Mouse (Mus musculus): ENCODE data around the gene Fbxw7. TPM values are rescaled to one million over a fixed set of nuclear protein-coding genes. Genes with fewer than 3 reads are reported as not detected.

Gene Fbxw7
- polyA plus RNA-seq, 1 experiment from 2014 or later: 7.8 TPM

DNA sequence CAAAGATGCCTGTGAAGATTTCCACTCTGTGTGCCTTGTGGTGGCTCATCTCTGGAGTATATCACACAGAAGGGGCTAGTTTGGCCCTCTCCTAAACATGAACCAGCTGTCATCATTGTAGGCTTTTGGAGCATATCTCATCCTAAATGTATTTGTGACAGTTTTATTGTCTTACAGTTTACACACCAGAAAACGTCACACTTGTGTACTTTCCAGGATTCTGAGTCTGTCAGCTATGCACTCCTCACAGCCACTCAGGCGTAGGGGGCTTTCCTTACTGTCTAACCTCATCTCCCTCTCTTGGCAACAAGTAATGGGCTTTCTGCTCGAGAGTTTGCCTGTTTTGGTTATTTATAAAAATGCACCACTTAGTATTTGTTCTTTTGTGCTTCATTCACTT lies 50.6 kb downstream of the Fbxw7 start:
- Histone ChIP-seq H3K4me1 (ENCODE audit: control insufficient read depth, insufficient read depth, low read length) (peaks cover 12% of the 10 kb centered on the region), H3K4me3 (ENCODE audit: low read length) (no peak overlapping the region), H3K27me3 (replicated peaks; ENCODE audit: control insufficient read depth, insufficient read depth, low read length) (no peaks in the 10 kb centered on the region), H3K36me3 (ENCODE audit: control insufficient read depth, insufficient read depth, low read length) (no peaks in the 10 kb centered on the region), H3K9ac (ENCODE audit: low read depth, low read length) (no peak overlapping the region), H3K4me2 (ENCODE audit: low read depth, low read length) (no peak overlapping the region), H3K27ac (ENCODE audit: low read length) (no peak overlapping the region), H3K9me3 (ENCODE audit: control insufficient read depth, low read length) (no peaks in the 10 kb centered on the region)
- 47% methylated on average over 3 of the region's 3 CpGs for WGBS
- ATAC-seq: no peak

GRCm38 (mm10) chr3:84866866-84867265 lies 51.8 kb downstream of the Fbxw7 start:
- ATAC-seq: peak; percentile 42; the same call in 1 of the 2 replicates
- H3K4me1 ChIP-seq (ENCODE audit: control insufficient read depth, insufficient read depth, low read length): peaks cover 12% of the 10 kb centered on the region
- 52% methylated on average over 4 of the region's 4 CpGs for WGBS
- no peak overlapping the region for H3K4me2 ChIP-seq (ENCODE audit: low read depth, low read length)
- H3K27ac ChIP-seq (ENCODE audit: low read length): no peak overlapping the region
- no peak overlapping the region for H3K4me3 ChIP-seq (ENCODE audit: low read length)
- no peaks in the 10 kb centered on the region for H3K36me3 ChIP-seq (ENCODE audit: control insufficient read depth, insufficient read depth, low read length)
- no peaks in the 10 kb centered on the region for H3K27me3 ChIP-seq (replicated peaks; ENCODE audit: control insufficient read depth, insufficient read depth, low read length)
- H3K9ac ChIP-seq (ENCODE audit: low read depth, low read length): no peak overlapping the region
- no peaks in the 10 kb centered on the region for H3K9me3 ChIP-seq (ENCODE audit: control insufficient read depth, low read length)

- H3K4me2 ChIP-seq (ENCODE audit: low read depth, low read length): no peak overlapping the region
- peaks cover 12% of the 10 kb centered on the region for H3K4me1 ChIP-seq (ENCODE audit: control insufficient read depth, insufficient read depth, low read length)
- H3K9ac ChIP-seq (ENCODE audit: low read depth, low read length): no peak overlapping the region
- H3K27ac ChIP-seq (ENCODE audit: low read length): no peak overlapping the region
- peak; percentile 78 for ATAC-seq
- no peaks in the 10 kb centered on the region for H3K36me3 ChIP-seq (ENCODE audit: control insufficient read depth, insufficient read depth, low read length)
- no peak overlapping the region for H3K4me3 ChIP-seq (ENCODE audit: low read length)
- WGBS: 48% methylated on average over 1 of the region's 1 CpGs
- no peaks in the 10 kb centered on the region for H3K9me3 ChIP-seq (ENCODE audit: control insufficient read depth, low read length)
- no peaks in the 10 kb centered on the region for H3K27me3 ChIP-seq (replicated peaks; ENCODE audit: control insufficient read depth, insufficient read depth, low read length)
Measured at GRCm38 (mm10) chr3:84867434-84867975, 52.4 kb downstream of the Fbxw7 start.

GRCm38 (mm10) chr3:84867991-84868390 lies 52.9 kb downstream of the Fbxw7 start:
- Histone ChIP-seq H3K9ac (ENCODE audit: low read depth, low read length) (no peak overlapping the region), H3K27ac (ENCODE audit: low read length) (no peak overlapping the region), H3K4me2 (ENCODE audit: low read depth, low read length) (no peak overlapping the region), H3K9me3 (ENCODE audit: control insufficient read depth, low read length) (no peaks in the 10 kb centered on the region), H3K27me3 (replicated peaks; ENCODE audit: control insufficient read depth, insufficient read depth, low read length) (no peaks in the 10 kb centered on the region), H3K4me1 (ENCODE audit: control insufficient read depth, insufficient read depth, low read length) (peaks cover 12% of the 10 kb centered on the region), H3K36me3 (ENCODE audit: control insufficient read depth, insufficient read depth, low read length) (no peaks in the 10 kb centered on the region), H3K4me3 (ENCODE audit: low read length) (no peak overlapping the region)
- 21% methylated on average over 1 of the region's 1 CpGs for WGBS
- ATAC-seq: no peak

DNA sequence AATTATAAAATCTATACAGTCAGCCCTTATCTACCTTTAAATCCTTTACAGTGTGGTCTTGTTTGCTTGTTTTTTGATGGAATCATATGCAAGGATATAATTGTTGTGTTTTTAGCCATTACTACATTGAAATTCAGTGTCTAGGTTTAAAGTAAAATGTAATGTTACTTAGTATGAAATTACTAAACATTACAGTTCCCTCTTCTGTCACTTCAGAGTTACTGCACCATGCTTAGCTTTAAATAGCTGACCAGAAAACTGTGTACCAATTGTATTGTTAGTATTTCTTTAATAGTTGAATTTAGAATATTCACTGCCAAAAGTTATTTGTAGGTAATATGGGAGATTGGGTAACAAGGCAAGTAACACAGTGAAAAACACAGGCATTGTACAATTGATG lies 55.1 kb downstream of the Fbxw7 start:
- Histone ChIP-seq H3K4me2 (ENCODE audit: low read depth, low read length) (no peak overlapping the region), H3K4me1 (ENCODE audit: control insufficient read depth, insufficient read depth, low read length) (peaks cover 12% of the 10 kb centered on the region), H3K27ac (ENCODE audit: low read length) (no peak overlapping the region), H3K9me3 (ENCODE audit: control insufficient read depth, low read length) (no peaks in the 10 kb centered on the region), H3K36me3 (ENCODE audit: control insufficient read depth, insufficient read depth, low read length) (no peaks in the 10 kb centered on the region), H3K4me3 (ENCODE audit: low read length) (no peak overlapping the region), H3K9ac (ENCODE audit: low read depth, low read length) (no peak overlapping the region), H3K27me3 (replicated peaks; ENCODE audit: control insufficient read depth, insufficient read depth, low read length) (no peaks in the 10 kb centered on the region)
- no peak for ATAC-seq

GRCm38 (mm10) chr3:84875306-84875705 lies 60.2 kb downstream of the Fbxw7 start:
- no peak for ATAC-seq
- Histone ChIP-seq H3K4me2 (ENCODE audit: low read depth, low read length) (no peak overlapping the region), H3K4me3 (ENCODE audit: low read length) (no peak overlapping the region), H3K27me3 (replicated peaks; ENCODE audit: control insufficient read depth, insufficient read depth, low read length) (no peaks in the 10 kb centered on the region), H3K4me1 (ENCODE audit: control insufficient read depth, insufficient read depth, low read length) (no peaks in the 10 kb centered on the region), H3K9me3 (ENCODE audit: control insufficient read depth, low read length) (no peaks in the 10 kb centered on the region), H3K9ac (ENCODE audit: low read depth, low read length) (no peak overlapping the region), H3K27ac (ENCODE audit: low read length) (no peak overlapping the region), H3K36me3 (ENCODE audit: control insufficient read depth, insufficient read depth, low read length) (no peaks in the 10 kb centered on the region)
- 49% methylated on average over 9 of the region's 9 CpGs for WGBS

DNA sequence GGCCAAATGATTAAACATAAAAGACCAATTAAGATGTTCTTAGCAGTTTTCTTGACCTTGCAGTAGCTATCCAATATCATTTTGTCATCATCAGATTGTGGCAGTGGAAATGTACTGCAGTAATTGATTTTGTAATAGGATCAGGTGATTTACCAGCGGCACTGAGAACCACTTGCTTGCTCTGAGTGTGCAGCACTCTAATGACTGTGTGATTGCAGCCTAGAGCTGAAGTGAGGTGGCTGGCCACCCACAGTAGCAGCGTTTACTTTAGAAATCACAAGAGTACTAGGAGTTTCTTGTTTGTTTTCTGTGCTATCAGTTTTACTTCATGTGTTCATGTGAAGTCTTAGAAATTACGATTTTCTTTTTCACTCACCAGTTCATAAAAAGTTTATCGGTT lies 61.1 kb downstream of the Fbxw7 start:
- 45% methylated on average over 4 of the region's 4 CpGs for WGBS
- Histone ChIP-seq H3K9ac (ENCODE audit: low read depth, low read length) (no peak overlapping the region), H3K4me2 (ENCODE audit: low read depth, low read length) (no peak overlapping the region), H3K27me3 (replicated peaks; ENCODE audit: control insufficient read depth, insufficient read depth, low read length) (no peaks in the 10 kb centered on the region), H3K27ac (ENCODE audit: low read length) (no peak overlapping the region), H3K36me3 (ENCODE audit: control insufficient read depth, insufficient read depth, low read length) (no peaks in the 10 kb centered on the region), H3K9me3 (ENCODE audit: control insufficient read depth, low read length) (no peaks in the 10 kb centered on the region), H3K4me1 (ENCODE audit: control insufficient read depth, insufficient read depth, low read length) (no peaks in the 10 kb centered on the region), H3K4me3 (ENCODE audit: low read length) (no peak overlapping the region)
- ATAC-seq: no peak

DNA sequence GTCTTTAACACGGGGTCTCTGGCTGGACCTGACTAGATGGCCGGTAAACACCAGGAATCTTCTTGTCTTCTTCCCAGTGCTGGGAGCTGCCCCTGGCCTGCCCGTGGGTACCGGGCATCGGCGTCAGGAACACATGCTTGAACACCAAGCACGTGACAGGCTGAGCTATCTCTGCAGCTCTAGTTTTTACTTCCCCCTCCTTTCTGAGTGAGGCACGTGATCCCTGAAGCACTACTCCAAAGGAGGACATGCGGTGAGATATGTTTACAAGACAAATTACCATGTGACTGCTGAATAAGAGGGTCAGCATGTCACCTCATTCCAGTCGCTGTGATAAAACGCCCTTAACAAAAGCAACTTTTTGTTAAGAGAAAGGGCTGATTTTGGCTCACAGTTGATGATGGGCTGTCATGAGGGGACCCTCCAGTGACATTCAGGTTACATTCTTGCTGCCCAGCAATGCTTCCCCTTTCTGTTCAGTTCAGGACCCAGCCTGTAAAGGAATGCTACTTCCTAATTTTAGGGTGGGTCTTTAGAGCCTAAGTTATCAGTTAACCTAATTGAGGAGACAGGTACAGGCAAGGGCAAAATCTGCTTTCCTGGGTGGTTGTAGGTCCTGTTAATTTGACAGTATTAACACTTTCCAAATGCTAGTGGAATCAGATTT lies 68.9 kb downstream of the Fbxw7 start:
- 38% methylated on average over 11 of the region's 11 CpGs for WGBS
- Histone ChIP-seq H3K27me3 (replicated peaks; ENCODE audit: control insufficient read depth, insufficient read depth, low read length) (no peaks in the 10 kb centered on the region), H3K4me1 (ENCODE audit: control insufficient read depth, insufficient read depth, low read length) (peaks cover 5% of the 10 kb centered on the region; the same call in 1 of the 2 replicates), H3K4me2 (ENCODE audit: low read depth, low read length) (no peak overlapping the region), H3K4me3 (ENCODE audit: low read length) (no peak overlapping the region), H3K36me3 (ENCODE audit: control insufficient read depth, insufficient read depth, low read length) (no peaks in the 10 kb centered on the region), H3K27ac (ENCODE audit: low read length) (no peak overlapping the region), H3K9ac (ENCODE audit: low read depth, low read length) (no peak overlapping the region), H3K9me3 (ENCODE audit: control insufficient read depth, low read length) (no peaks in the 10 kb centered on the region)
- ATAC-seq: peak; percentile 40

DNA sequence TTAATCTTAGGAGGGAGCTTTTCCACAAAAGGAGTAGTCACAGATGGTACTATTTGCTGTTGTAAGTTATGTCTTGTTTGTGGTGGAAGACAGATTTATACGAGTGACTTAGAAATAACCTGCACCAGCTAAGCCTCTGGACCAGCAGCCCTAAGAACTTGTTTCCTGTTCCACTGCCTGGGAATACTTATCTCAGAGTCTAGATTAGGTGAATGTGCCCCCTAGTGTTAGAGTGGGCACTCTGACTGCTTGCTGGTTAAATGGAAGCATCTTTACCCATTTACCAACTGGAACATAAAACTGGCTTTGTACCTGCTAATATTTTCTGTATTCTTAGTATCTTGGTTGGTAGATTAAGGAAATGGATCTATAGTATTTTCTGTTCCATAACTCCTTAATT lies 74.6 kb downstream of the Fbxw7 start:
- ATAC-seq: no peak
- H3K4me2 ChIP-seq (ENCODE audit: low read depth, low read length): no peak overlapping the region
- no peaks in the 10 kb centered on the region for H3K36me3 ChIP-seq (ENCODE audit: control insufficient read depth, insufficient read depth, low read length)
- H3K9ac ChIP-seq (ENCODE audit: low read depth, low read length): no peak overlapping the region
- no peak overlapping the region for H3K4me3 ChIP-seq (ENCODE audit: low read length)
- H3K4me1 ChIP-seq (ENCODE audit: control insufficient read depth, insufficient read depth, low read length): no peaks in the 10 kb centered on the region
- 38% methylated on average over 1 of the region's 1 CpGs for WGBS
- H3K9me3 ChIP-seq (ENCODE audit: control insufficient read depth, low read length): no peaks in the 10 kb centered on the region
- no peaks in the 10 kb centered on the region for H3K27me3 ChIP-seq (replicated peaks; ENCODE audit: control insufficient read depth, insufficient read depth, low read length)
- H3K27ac ChIP-seq (ENCODE audit: low read length): no peak overlapping the region

GRCm38 (mm10) chr3:84890983-84891382 lies 75.9 kb downstream of the Fbxw7 start:
- 91% methylated on average over 5 of the region's 5 CpGs for WGBS

More at GRCm38 (mm10) chr3:84890983-84891382, 75.9 kb downstream of the Fbxw7 start:
- Histone ChIP-seq H3K9ac (ENCODE audit: low read depth, low read length) (no peak overlapping the region), H3K9me3 (ENCODE audit: control insufficient read depth, low read length) (no peaks in the 10 kb centered on the region), H3K27me3 (replicated peaks; ENCODE audit: control insufficient read depth, insufficient read depth, low read length) (no peaks in the 10 kb centered on the region), H3K4me2 (ENCODE audit: low read depth, low read length) (no peak overlapping the region), H3K36me3 (ENCODE audit: control insufficient read depth, insufficient read depth, low read length) (no peaks in the 10 kb centered on the region), H3K4me3 (ENCODE audit: low read length) (no peak overlapping the region), H3K27ac (ENCODE audit: low read length) (no peak overlapping the region), H3K4me1 (ENCODE audit: control insufficient read depth, insufficient read depth, low read length) (no peaks in the 10 kb centered on the region)
- ATAC-seq: no peak
